Mouse (Mus musculus) stomach, embryonic 14.5 days (tissue): Measurements from ENCODE around the gene Tm9sf3. TPM values are rescaled to one million over a fixed set of nuclear protein-coding genes. Genes with fewer than 3 reads are reported as not detected.

ENCODE experiments used
- ATAC-seq: fragments of 200-750 bp; cut with Nextera tagmentation; 2 replicates; pipeline ENCODE4 v1.8.0; 2017; ENCODE audit warnings: low read depth, moderate TSS enrichment; ENCODE audit not compliant: insufficient number of reproducible peaks, insufficient read depth, low FRiP score
- H3K27ac ChIP-seq: fragments of 300-500 bp; sonication (generic); 2 replicates; pipeline ENCODE4 v1.5.1; 2014; ENCODE audit warnings: mild to moderate bottlenecking, low read length, moderate library complexity, mixed read lengths
- H3K27me3 ChIP-seq: fragments of 300-500 bp; sonication (generic); 2 replicates; pipeline ENCODE4 v1.6.1; 2014; ENCODE audit warnings: low read length, control low read depth, mixed read lengths; ENCODE audit not compliant: control insufficient read depth, insufficient read depth
- H3K36me3 ChIP-seq: fragments of 300-500 bp; sonication (generic); 2 replicates; pipeline ENCODE4 v1.6.1; 2014; ENCODE audit warnings: mild to moderate bottlenecking, control low read depth, low read length, moderate library complexity, mixed read lengths; ENCODE audit not compliant: control insufficient read depth, insufficient read depth
- H3K4me1 ChIP-seq: fragments of 300-500 bp; sonication (generic); 2 replicates; pipeline ENCODE4 v1.6.1; 2014; ENCODE audit warnings: low read length, control low read depth, mixed read lengths; ENCODE audit not compliant: control insufficient read depth, insufficient read depth
- H3K4me2 ChIP-seq: fragments of 300-500 bp; sonication (generic); replicated peaks from 2 replicates; pipeline ENCODE4 v1.6.1; 2014; ENCODE audit warnings: low read depth, low read length, control low read depth
- H3K4me3 ChIP-seq: fragments of 300-500 bp; sonication (generic); 2 replicates; pipeline ENCODE4 v1.5.1; 2014; ENCODE audit warnings: low read depth, low read length, control low read depth
- H3K9ac ChIP-seq: fragments of 300-500 bp; sonication (generic); replicated peaks from 2 replicates; pipeline ENCODE4 v1.6.1; 2014; ENCODE audit warnings: low read depth, mild to moderate bottlenecking, control low read depth, low read length, moderate library complexity, mixed read lengths
- H3K9me3 ChIP-seq: fragments of 300-500 bp; sonication (generic); 2 replicates; pipeline ENCODE4 v1.6.1; 2016; ENCODE audit warnings: low read depth, low read length, control low read depth; ENCODE audit not compliant: control insufficient read depth
- WGBS: fragments of 180-500 bp; shearing (Covaris S2); extraction: QIAGEN DNeasy Blood & Tissue Kit; methylation state at CpG from one replicate; pipeline ENCODE4 v1.1.7; 2014; 5-methylcytosine and 5-hydroxymethylcytosine counted together
- polyA plus RNA-seq: library from polyadenylated mRNA; unstranded; fragments of >200 nt; fragmentation: Nextera tagmentation; extraction: Ambion mirVana; gene quantifications from 2 replicates; pipeline ENCODE4 v1.2.1, GENCODE M21; 2014

Gene Tm9sf3
- polyA plus RNA-seq, 1 experiment from 2014 or later: 141 TPM

DNA sequence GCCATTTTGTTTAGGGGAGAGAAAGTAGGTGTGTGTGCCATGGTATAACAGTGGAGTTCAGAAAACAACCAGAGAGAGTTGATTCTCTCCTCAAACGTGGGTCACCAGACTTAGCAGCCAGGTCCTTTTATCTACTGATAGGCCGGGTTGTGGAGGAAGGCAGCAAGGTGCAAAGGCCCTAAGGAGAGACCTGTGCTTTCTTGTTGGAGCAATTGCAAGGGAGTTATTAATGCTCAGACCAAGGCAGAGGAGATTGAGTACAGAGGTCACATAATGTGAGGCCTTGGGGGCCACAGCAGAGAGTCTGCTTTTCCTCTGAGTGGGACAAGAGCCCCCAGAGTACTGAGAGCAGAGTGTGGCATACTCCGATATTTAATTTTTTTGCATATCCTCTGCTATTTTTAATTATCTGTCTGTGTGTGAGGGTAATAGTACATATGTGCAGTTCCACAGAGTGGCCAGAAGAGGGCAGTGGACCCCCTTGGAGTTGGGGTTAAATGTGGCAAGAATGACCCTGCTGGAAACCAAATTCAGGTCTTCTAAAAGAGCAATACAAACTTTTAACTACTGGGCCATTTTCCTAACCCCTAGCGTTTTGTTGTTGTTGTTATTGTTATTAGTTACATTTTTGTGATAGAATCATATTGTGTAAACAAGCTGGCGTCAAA, 27.3 kb upstream of the Tm9sf3 start:
- H3K9me3 ChIP-seq: no peaks in the 10 kb centered on the region
- H3K4me3 ChIP-seq: no peak overlapping the region
- 62% methylated on average over 5 of the region's 5 CpGs for WGBS
- H3K4me2 ChIP-seq: no peak overlapping the region
- no peak overlapping the region for H3K27ac ChIP-seq
- no peak overlapping the region for H3K9ac ChIP-seq
- no peaks in the 10 kb centered on the region for H3K4me1 ChIP-seq
- no peak for ATAC-seq
- H3K27me3 ChIP-seq: no peaks in the 10 kb centered on the region
- H3K36me3 ChIP-seq: no peaks in the 10 kb centered on the region

DNA sequence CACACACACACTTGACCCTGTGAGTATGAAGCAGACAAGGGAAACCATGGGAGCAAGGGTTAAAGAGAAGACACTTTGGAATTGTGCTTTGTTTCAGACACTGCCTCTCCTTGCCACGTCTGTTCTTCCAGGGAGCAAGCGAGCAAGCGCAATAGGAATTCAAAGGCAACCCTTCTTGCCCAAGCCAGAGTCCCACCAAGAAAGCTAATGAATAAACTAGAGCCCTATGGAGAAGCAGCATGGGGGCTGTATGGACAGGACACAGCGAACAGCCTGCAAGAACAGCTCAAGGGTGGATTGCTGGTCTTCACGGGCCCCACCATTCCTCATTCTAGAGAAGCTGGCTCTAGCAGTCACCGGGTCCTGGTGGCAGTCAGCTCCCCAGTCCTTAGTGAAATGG, 24.8 kb upstream of the Tm9sf3 start:
- no peak for ATAC-seq
- Histone ChIP-seq H3K9me3 (no peaks in the 10 kb centered on the region), H3K36me3 (no peaks in the 10 kb centered on the region), H3K27me3 (no peaks in the 10 kb centered on the region), H3K4me3 (no peak overlapping the region), H3K9ac (no peak overlapping the region), H3K4me2 (no peak overlapping the region), H3K4me1 (peaks cover 7% of the 10 kb centered on the region; the same call in 1 of the 2 replicates), H3K27ac (no peak overlapping the region)
- WGBS: 77% methylated on average over 6 of the region's 6 CpGs

DNA sequence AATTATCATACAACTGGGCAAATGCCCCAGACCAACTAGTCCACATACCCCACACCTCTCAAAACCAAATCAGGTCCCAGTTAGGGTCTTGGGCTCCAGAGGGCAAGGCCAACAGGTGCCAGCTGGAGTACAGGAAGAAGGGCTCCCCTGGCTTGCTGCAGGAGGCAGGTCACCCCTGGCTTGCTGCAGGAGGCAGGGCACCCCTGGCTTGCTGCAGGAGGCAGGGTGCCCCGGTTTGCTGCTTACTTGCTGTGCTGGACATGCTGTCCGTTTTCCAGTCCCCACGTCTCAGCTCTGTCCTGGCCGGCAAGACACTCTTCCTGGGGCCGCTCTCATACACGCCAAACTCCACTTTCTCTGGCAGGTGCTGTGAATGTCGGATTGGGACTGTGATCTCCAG, 23.4 kb upstream of the Tm9sf3 start:
- Histone ChIP-seq H3K4me2 (no peak overlapping the region), H3K9me3 (no peaks in the 10 kb centered on the region), H3K27ac (no peak overlapping the region), H3K9ac (no peak overlapping the region), H3K4me3 (no peak overlapping the region), H3K27me3 (no peaks in the 10 kb centered on the region), H3K36me3 (no peaks in the 10 kb centered on the region), H3K4me1 (peaks cover 8% of the 10 kb centered on the region; the same call in 1 of the 2 replicates)
- 86% methylated on average over 7 of the region's 7 CpGs for WGBS
- no peak for ATAC-seq

DNA sequence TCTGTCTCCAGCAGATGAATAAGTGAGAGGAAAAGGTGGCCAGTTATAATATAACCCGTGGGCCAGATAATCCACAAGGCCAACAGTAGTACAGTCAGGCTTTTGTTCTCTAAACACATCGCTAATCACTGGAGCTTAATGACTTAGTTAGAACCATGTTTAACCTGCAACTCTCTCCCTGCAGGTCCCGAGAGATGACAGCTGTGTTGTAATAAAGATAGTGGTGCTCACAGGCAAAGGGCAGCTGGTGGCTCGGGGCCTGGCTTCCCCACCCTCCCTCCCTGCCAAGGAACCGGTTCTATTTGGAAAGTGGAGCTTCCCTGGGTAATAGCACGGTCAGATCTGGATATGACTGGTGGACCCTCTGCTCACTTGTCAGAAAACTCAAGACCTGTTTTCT, 20.7 kb upstream of the Tm9sf3 start:
- Histone ChIP-seq H3K4me3 (no peak overlapping the region), H3K27me3 (no peaks in the 10 kb centered on the region), H3K36me3 (no peaks in the 10 kb centered on the region), H3K4me1 (peaks cover 8% of the 10 kb centered on the region; the same call in 1 of the 2 replicates), H3K9me3 (no peaks in the 10 kb centered on the region), H3K9ac (no peak overlapping the region), H3K4me2 (no peak overlapping the region), H3K27ac (no peak overlapping the region)
- ATAC-seq: no peak
- WGBS: 21% methylated on average over 6 of the region's 6 CpGs

DNA sequence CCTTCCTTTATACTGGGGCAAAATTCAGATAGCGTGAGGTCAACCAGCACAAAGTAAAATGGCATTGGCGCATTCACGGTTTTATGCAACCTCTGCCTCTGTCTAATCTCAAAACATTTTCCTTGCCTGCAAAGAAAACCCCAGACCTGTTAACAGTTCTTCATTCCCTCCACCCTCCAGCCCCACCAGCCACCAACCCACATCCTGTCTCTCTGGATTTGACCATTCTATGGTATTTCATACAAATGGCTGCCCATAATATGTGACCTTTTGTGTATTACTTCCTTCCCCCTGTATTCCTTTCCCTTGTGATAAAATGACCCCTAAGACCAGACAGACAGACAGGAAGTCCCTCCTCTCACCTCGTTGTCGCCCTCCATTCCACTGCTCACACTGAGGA, 18.9 kb upstream of the Tm9sf3 start:
- Histone ChIP-seq H3K27me3 (no peaks in the 10 kb centered on the region), H3K9ac (no peak overlapping the region), H3K27ac (no peak overlapping the region), H3K4me2 (no peak overlapping the region), H3K4me1 (peaks cover 8% of the 10 kb centered on the region; the same call in 1 of the 2 replicates), H3K4me3 (no peak overlapping the region), H3K36me3 (no peaks in the 10 kb centered on the region), H3K9me3 (no peaks in the 10 kb centered on the region)
- WGBS: 67% methylated on average over 5 of the region's 5 CpGs
- no peak for ATAC-seq

DNA sequence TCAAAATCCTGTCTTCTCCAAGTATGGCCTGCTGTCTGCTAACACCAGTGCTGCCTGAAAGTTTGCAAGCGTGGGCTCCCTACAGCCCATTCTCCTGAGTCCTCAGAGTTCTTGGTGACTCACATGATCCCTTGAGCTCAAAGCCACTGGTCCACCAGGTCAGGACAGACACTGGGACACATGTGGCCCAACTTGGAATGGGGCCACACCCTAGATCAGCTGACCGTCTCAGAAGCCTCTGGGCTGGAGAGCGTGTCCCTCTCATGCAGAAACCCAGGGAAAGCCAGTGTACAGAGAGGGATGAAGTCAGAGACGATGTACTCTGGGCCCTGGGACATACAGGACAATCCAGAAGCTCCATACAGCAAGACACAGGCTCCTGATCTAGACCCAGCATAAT, 18.4 kb upstream of the Tm9sf3 start:
- Histone ChIP-seq H3K4me3 (no peak overlapping the region), H3K27ac (no peak overlapping the region), H3K9me3 (no peaks in the 10 kb centered on the region), H3K4me1 (peaks cover 8% of the 10 kb centered on the region; the same call in 1 of the 2 replicates), H3K36me3 (no peaks in the 10 kb centered on the region), H3K27me3 (no peaks in the 10 kb centered on the region), H3K9ac (no peak overlapping the region), H3K4me2 (no peak overlapping the region)
- 80% methylated on average over 4 of the region's 4 CpGs for WGBS
- ATAC-seq: no peak

DNA sequence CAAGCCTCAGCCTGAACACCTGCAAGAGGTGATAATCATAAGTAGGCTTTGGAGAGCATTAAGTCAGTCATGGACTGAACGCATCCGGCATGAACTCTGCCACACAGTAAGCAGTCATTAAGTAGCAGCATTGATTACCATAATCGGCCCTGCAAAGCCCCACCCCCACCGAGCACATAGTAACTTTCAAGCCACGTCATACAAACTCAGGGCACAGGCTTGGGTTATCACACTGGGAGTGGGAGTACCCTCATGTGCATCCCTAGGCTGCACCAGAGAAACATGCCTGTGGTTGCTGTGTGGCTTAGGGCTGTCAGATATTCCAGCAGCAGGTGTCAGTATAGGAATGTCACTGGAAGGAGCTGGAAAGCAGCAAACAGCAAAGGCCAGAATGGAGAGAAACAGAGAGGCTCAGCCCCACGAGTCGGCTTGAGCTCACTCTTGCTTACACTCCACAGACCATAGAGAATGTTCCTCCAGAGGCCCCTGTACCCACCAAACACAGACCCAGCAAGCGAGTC, 16.0 kb upstream of the Tm9sf3 start:
- peaks cover 8% of the 10 kb centered on the region; the same call in 1 of the 2 replicates for H3K4me1 ChIP-seq
- H3K36me3 ChIP-seq: no peaks in the 10 kb centered on the region
- H3K4me3 ChIP-seq: no peak overlapping the region
- no peak overlapping the region for H3K4me2 ChIP-seq
- H3K27me3 ChIP-seq: no peaks in the 10 kb centered on the region
- no peak for ATAC-seq
- no peak overlapping the region for H3K9ac ChIP-seq
- H3K27ac ChIP-seq: no peak overlapping the region
- no peaks in the 10 kb centered on the region for H3K9me3 ChIP-seq
- WGBS: 64% methylated on average over 8 of the region's 8 CpGs

DNA sequence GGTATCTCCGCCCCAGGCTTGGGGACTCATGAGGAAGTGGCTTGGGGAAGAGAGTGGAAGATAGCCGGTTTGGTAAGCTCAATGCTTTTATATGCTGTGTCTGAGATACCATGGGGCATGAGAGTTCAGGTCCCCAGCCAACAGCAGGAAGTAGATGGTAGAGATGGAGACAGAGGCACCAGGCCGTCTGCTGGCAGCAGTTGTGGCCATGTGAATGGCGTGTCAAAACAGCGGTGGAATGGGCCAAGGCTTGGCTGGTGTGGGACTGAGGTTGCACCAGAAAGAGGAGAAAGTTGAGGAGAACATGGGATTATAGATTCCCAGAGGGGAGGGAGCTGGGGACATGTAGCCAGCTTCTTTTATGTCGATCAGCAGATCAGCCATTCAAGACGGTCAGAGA, 14.8 kb upstream of the Tm9sf3 start:
- H3K27ac ChIP-seq: no peak overlapping the region
- WGBS: 81% methylated on average over 7 of the region's 7 CpGs
- no peak overlapping the region for H3K4me2 ChIP-seq
- H3K9me3 ChIP-seq: no peaks in the 10 kb centered on the region
- H3K9ac ChIP-seq: no peak overlapping the region
- peaks cover 2% of the 10 kb centered on the region; the same call in 1 of the 2 replicates for H3K4me1 ChIP-seq
- ATAC-seq: no peak
- H3K36me3 ChIP-seq: no peaks in the 10 kb centered on the region
- no peak overlapping the region for H3K4me3 ChIP-seq
- no peaks in the 10 kb centered on the region for H3K27me3 ChIP-seq

DNA sequence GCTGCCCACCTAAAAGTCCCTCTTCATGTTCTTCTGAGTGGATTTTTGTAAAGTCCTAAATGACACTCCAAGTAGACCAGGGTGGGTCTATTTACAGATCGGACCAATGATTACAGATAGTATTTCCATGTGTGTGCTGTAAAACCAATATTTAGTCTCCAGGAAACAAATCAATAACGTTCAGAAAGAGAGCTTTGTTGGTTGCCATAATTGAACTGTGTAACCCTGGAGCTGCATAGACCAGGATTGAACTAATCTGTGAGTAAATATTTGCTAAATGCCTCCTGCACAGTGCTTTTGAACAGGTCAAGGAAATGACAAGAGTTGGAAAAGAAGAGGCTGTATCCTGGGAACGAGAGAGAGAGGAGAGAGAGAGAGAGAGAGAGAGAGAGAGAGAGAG, 11.8 kb upstream of the Tm9sf3 start:
- Histone ChIP-seq H3K27ac (no peak overlapping the region; the same call in 1 of the 2 replicates), H3K4me1 (no peaks in the 10 kb centered on the region), H3K9ac (no peak overlapping the region), H3K4me3 (no peak overlapping the region), H3K4me2 (no peak overlapping the region), H3K9me3 (no peaks in the 10 kb centered on the region), H3K27me3 (no peaks in the 10 kb centered on the region), H3K36me3 (no peaks in the 10 kb centered on the region)
- peak; percentile 83 for ATAC-seq
- WGBS: 45% methylated on average over 3 of the region's 3 CpGs
